Mouse (Mus musculus) T-helper 17 cell (primary cell): ENCODE results near the gene Hipk2.

Source experiments
- in situ Hi-C, 2 experiments: fragments of 300-600 bp; cut with MboI, MseI; formaldehyde crosslinking; loops; 1 replicate in 1 of 2; 2 replicates in 1 of 2; pipeline ENCODE4 v1.15.1; 2025; ENCODE audit warnings: high pct_unique_total_duplicates in 2 of 2

Hipk2 gene

DNA sequence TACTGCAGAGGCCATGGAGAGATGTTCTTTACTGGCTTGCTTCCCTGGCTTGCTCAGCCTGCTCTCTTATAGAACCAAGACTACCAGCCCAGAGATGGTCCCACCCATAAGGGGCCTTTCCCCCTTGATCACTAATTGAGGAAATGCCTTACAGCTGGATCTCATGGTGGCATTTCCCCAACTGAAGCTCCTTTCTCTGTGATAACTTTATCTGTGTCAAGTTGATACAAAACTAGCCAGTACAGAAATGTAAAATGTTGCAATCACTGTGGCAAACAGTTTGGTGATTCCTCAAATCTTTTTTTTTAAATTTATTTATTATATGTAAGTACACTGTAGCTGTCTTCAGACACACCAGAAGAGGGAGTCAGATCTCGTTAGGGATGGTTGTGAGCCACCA, 205.5 kb downstream of the Hipk2 start:
- in situ Hi-C loops, result loop anchor here (25.0 kb wide), 2 partner anchors 242 to 1233 kb away; partner anchors contain the start of gene Creb3l2 (in 1 of the 2)

GRCm38 (mm10) chr6:38669580-38669979, 206.4 kb downstream of the Hipk2 start:
- in situ Hi-C loops, result loop anchor here (25.0 kb wide), 2 partner anchors 243 to 1232 kb away; partner anchors contain the start of gene Creb3l2 (in 1 of the 2)

GRCm38 (mm10) chr6:38662714-38663615, 213.0 kb downstream of the Hipk2 start, which contains the start of gene Clec2l:
TSS of gene Clec2l (plus strand) at chr6:38663069.
- in situ Hi-C loops, result loop anchor here (25.0 kb wide), 2 partner anchors 249 to 1226 kb away; partner anchors contain the start of gene Creb3l2 (in 1 of the 2)

- in situ Hi-C loops, result loop anchor here (25.0 kb wide), 2 partner anchors 251 to 1224 kb away; partner anchors contain the start of gene Creb3l2 (in 1 of the 2)
Observed at GRCm38 (mm10) chr6:38661626-38662025, 214.3 kb downstream of the Hipk2 start.

GRCm38 (mm10) chr6:38650263-38650937, 225.6 kb downstream of the Hipk2 start:
- in situ Hi-C loops, result loop anchor here (5.0 to 25.0 kb wide), 3 partner anchors 262 to 1213 kb away; partner anchors contain the start of gene Creb3l2 (in 1 of the 2)

DNA sequence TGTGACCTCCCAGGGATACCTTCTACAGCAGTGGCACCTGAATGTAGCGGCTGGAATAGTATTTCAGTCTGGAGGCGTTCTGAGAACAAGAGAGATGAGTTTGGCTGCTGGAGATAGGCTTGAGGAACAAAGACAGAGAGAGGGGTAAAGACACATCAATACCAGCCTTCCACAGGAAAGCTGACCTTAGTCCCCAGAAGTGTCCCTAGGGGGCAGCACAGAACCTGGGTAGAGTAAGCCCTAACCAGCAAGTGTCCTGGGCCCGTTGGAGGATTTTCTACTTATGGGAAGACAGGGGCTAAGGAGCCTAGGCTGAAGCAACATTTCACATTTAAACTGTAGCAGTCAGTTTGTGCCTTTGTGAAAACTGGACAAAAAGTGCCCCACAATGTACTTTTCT, 226.4 kb downstream of the Hipk2 start:
- in situ Hi-C loops, result loop anchor here in 1 of 2 experiments (5.0 kb wide), 1 partner anchor 48 kb away; no protein-coding TSS in a partner anchor
